Mouse (Mus musculus): ENCODE results near the gene Krtap4-7. TPM values are rescaled to one million over a fixed set of nuclear protein-coding genes. Genes with fewer than 3 reads are reported as not detected.
"Not testable (repeated sequence)": the region's sequence is repeated elsewhere in the genome, so short reads cannot be mapped to it uniquely, and the experiment has no call there.

Gene Krtap4-7
- polyA plus RNA-seq, 1 experiment = not detected

DNA sequence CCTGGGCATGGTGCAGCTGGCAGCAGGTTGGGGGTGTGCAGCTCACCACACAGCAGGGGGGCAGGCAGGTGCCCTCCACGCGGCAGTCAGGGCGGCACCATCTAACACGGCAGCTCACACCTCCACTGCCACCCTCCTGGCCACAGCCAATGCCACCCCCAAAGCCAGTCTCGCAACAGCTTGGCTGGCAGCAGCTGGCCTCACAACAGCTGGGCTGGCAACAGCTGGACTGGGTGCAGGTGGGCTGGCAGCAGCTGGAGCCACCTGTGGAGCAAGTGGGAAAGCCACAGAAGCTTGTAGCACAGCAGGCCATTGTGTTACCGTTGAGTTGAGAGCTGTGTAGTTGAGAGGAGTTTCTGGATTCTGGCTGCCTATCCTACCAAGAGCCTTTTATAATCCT lies 46.1 kb downstream of the Krtap4-7 start, which contains the start of gene Krtap9-3:
Krtap9-3 (minus strand) TSS at position 364 of the 400 bp plus-strand sequence.
- not testable (repeated sequence) for DNase-seq (ENCODE audit: low spot score)

Other genes starting within 250 kb of the Krtap4-7 start
- gene Krt12, start 221.8 kb downstream of the Krtap4-7 start, polyA plus RNA-seq (2012; rRNA removed) = 0.15 and 0.18 TPM in 2 replicates
- gene Krt20, start 205.9 kb downstream of the Krtap4-7 start, polyA plus RNA-seq (2012; rRNA removed) = 48.8 and 63.6 TPM in 2 replicates
- gene Krt23, start 151.0 kb downstream of the Krtap4-7 start, polyA plus RNA-seq (2012; rRNA removed) = 3.4 and 4.2 TPM in 2 replicates
- not detected in 2 replicates for gene Krt39, start 122.8 kb downstream of the Krtap4-7 start, polyA plus RNA-seq (2012; rRNA removed)
- not detected in 2 replicates for gene Krt40, start 100.9 kb downstream of the Krtap4-7 start, polyA plus RNA-seq (2012; rRNA removed)
- gene Krtap3-3, start 93.2 kb downstream of the Krtap4-7 start, polyA plus RNA-seq (2012; rRNA removed) = not detected in 2 replicates
- not detected in 2 replicates for gene Krtap3-2, start 87.2 kb downstream of the Krtap4-7 start, polyA plus RNA-seq (2012; rRNA removed)
- not detected in 2 replicates for gene Gm11939, start 84.6 kb downstream of the Krtap4-7 start, polyA plus RNA-seq (2012; rRNA removed)
- not detected in 2 replicates for gene Krtap3-1, start 77.5 kb downstream of the Krtap4-7 start, polyA plus RNA-seq (2012; rRNA removed)
- gene Krtap1-5, start 63.1 kb downstream of the Krtap4-7 start, polyA plus RNA-seq (2012; rRNA removed) = 0.22 TPM in 1 of 2 replicates, not detected in the other
- not detected in 2 replicates for gene Krtap1-4, start 60.4 kb downstream of the Krtap4-7 start, polyA plus RNA-seq (2012; rRNA removed)
- not detected in 2 replicates for gene Krtap1-3, start 52.8 kb downstream of the Krtap4-7 start, polyA plus RNA-seq (2012; rRNA removed)
- not detected in 2 replicates for gene Krtap9-3, start 46.0 kb downstream of the Krtap4-7 start, polyA plus RNA-seq (2012; rRNA removed)
- gene Gm11938, start 40.8 kb downstream of the Krtap4-7 start, polyA plus RNA-seq (2012; rRNA removed) = not detected in 2 replicates
- not detected in 2 replicates for gene Gm11937, start 33.9 kb downstream of the Krtap4-7 start, polyA plus RNA-seq (2012; rRNA removed)
- not detected in 2 replicates for gene Krtap2-4, start 29.2 kb downstream of the Krtap4-7 start, polyA plus RNA-seq (2012; rRNA removed)
- 0.18 TPM in 1 of 2 replicates, not detected in the other for gene Gm11562, start 23.7 kb downstream of the Krtap4-7 start, polyA plus RNA-seq (2012; rRNA removed)
- gene Krtap4-1, start 15.9 kb downstream of the Krtap4-7 start, polyA plus RNA-seq (2012; rRNA removed) = not detected in 2 replicates
- gene Krtap4-2, start 9.0 kb downstream of the Krtap4-7 start, polyA plus RNA-seq (2012; rRNA removed) = not detected in 2 replicates
- not detected in 2 replicates for gene Gm11555, start 6.1 kb upstream of the Krtap4-7 start, polyA plus RNA-seq (2012; rRNA removed)
- not detected in 2 replicates for gene Gm11563, start 14.9 kb upstream of the Krtap4-7 start, polyA plus RNA-seq (2012; rRNA removed)
- gene Krtap4-6, start 21.9 kb upstream of the Krtap4-7 start, polyA plus RNA-seq (2012; rRNA removed) = not detected in 2 replicates
- gene Gm14190, start 46.7 kb upstream of the Krtap4-7 start, polyA plus RNA-seq (2012; rRNA removed) = not detected in 2 replicates
- not detected in 2 replicates for gene Gm14180, start 90.2 kb upstream of the Krtap4-7 start, polyA plus RNA-seq (2012; rRNA removed)
- not detected in 2 replicates for gene Gm11595, start 128.8 kb upstream of the Krtap4-7 start, polyA plus RNA-seq (2012; rRNA removed)
- not detected in 2 replicates for gene Krtap4-8, start 136.6 kb upstream of the Krtap4-7 start, polyA plus RNA-seq (2012; rRNA removed)
- not detected in 2 replicates for gene Krtap4-9, start 141.1 kb upstream of the Krtap4-7 start, polyA plus RNA-seq (2012; rRNA removed)
- 0.06 TPM in 1 of 2 replicates, not detected in the other for gene Gm11596, start 149.4 kb upstream of the Krtap4-7 start, polyA plus RNA-seq (2012; rRNA removed)
- gene Gm11569, start 154.8 kb upstream of the Krtap4-7 start, polyA plus RNA-seq (2012; rRNA removed) = 0.08 TPM in 1 of 2 replicates, not detected in the other
- not detected in 2 replicates for gene Gm11554, start 160.4 kb upstream of the Krtap4-7 start, polyA plus RNA-seq (2012; rRNA removed)
- gene Krtap4-13, start 165.8 kb upstream of the Krtap4-7 start, polyA plus RNA-seq (2012; rRNA removed) = 0.18 and 0.24 TPM in 2 replicates
- not detected in 2 replicates for gene Gm11564, start 171.6 kb upstream of the Krtap4-7 start, polyA plus RNA-seq (2012; rRNA removed)
- not detected in 2 replicates for gene 2300003K06Rik, start 194.0 kb upstream of the Krtap4-7 start, polyA plus RNA-seq (2012; rRNA removed)
- 0.07 and 0.08 TPM in 2 replicates for gene Krtap4-16, start 207.5 kb upstream of the Krtap4-7 start, polyA plus RNA-seq (2012; rRNA removed)
- gene Gm11568, start 213.8 kb upstream of the Krtap4-7 start, polyA plus RNA-seq (2012; rRNA removed) = not detected in 2 replicates
- gene Gm11559, start 220.4 kb upstream of the Krtap4-7 start, polyA plus RNA-seq (2012; rRNA removed) = not detected in 2 replicates
- not detected in 2 replicates for gene Krtap9-1, start 229.3 kb upstream of the Krtap4-7 start, polyA plus RNA-seq (2012; rRNA removed)
- not detected in 2 replicates for gene Gm11567, start 235.1 kb upstream of the Krtap4-7 start, polyA plus RNA-seq (2012; rRNA removed)